Mouse (Mus musculus): Measurements from ENCODE around the gene Atg14.

- TF ChIP-seq GATA1 (IDR thresholded peaks at IDR 0.05; ENCODE audit: borderline replicate concordance, low read length) = no peak
- TF ChIP-seq FLI1 (IDR thresholded peaks at IDR 0.05; ENCODE audit: low read length) = no peak
Measured at GRCm38 (mm10) chr14:47513606-47514005, 56.8 kb downstream of the Atg14 start.

Measured in megakaryocyte, embryonic 14.5 days (primary cell).